Mouse (Mus musculus) spleen, adult 2 months (tissue): ENCODE data around the gene 2810004N23Rik.

Source experiments
- CTCF ChIP-seq: fragments of 200-500 bp; IDR thresholded peaks from 2 replicates; pipeline ENCODE4 v1.5.1; 2011; ENCODE audit warnings: mild to moderate bottlenecking, inconsistent platforms; ENCODE audit not compliant: insufficient read depth, insufficient read length, insufficient replicate concordance; ENCODE audit errors: extremely low read depth
- POLR2A ChIP-seq: fragments of 200-500 bp; IDR thresholded peaks from 2 replicates; pipeline ENCODE4 v1.6.1; 2011; ENCODE audit warnings: low read depth, low read length, inconsistent platforms

- TF ChIP-seq CTCF, result no peak
- TF ChIP-seq POLR2A, result no peak
These were observed 47.0 kb upstream of the 2810004N23Rik start for GRCm38 (mm10) chr8:124909936-124910335.
